Mouse (Mus musculus) cortical plate, adult 2 months (tissue): ENCODE data around the gene Rassf8. TPM values are rescaled to one million over a fixed set of nuclear protein-coding genes. Genes with fewer than 3 reads are reported as not detected.

Source experiments
- H3K27ac ChIP-seq: fragments of 200-500 bp; 2 replicates; pipeline ENCODE4 v1.5.1; 2012; ENCODE audit warnings: low read length, control low read depth, inconsistent platforms; ENCODE audit not compliant: insufficient read depth
- H3K4me1 ChIP-seq: fragments of 200-500 bp; 2 replicates; pipeline ENCODE4 v1.6.1; 2011; ENCODE audit warnings: low read length; ENCODE audit not compliant: control insufficient read depth, insufficient read depth
- H3K4me3 ChIP-seq: fragments of 200-500 bp; 2 replicates; pipeline ENCODE4 v1.5.1; 2011; ENCODE audit warnings: mild to moderate bottlenecking, low read length, control low read depth; ENCODE audit not compliant: insufficient read depth
- CTCF ChIP-seq: fragments of 200-500 bp; IDR thresholded peaks from 2 replicates; pipeline ENCODE4 v1.5.1; 2011; ENCODE audit warnings: mild to moderate bottlenecking, control low read depth, low read length; ENCODE audit not compliant: insufficient read depth; ENCODE audit errors: extremely low read depth
- POLR2A ChIP-seq: fragments of 200-500 bp; IDR thresholded peaks from 2 replicates; pipeline ENCODE4 v1.6.1; 2011; ENCODE audit warnings: mild to moderate bottlenecking, low read length, control low read depth; ENCODE audit not compliant: insufficient read depth; ENCODE audit errors: extremely low read depth
- polyA plus RNA-seq: library from polyadenylated mRNA; depleted of rRNA; stranded (reverse); fragments of >200 nt; gene quantifications from 2 replicates; pipeline ENCODE4 v1.2.3, GENCODE M21; 2012

Gene Rassf8
- polyA plus RNA-seq, 1 experiment: 14.7 TPM

DNA sequence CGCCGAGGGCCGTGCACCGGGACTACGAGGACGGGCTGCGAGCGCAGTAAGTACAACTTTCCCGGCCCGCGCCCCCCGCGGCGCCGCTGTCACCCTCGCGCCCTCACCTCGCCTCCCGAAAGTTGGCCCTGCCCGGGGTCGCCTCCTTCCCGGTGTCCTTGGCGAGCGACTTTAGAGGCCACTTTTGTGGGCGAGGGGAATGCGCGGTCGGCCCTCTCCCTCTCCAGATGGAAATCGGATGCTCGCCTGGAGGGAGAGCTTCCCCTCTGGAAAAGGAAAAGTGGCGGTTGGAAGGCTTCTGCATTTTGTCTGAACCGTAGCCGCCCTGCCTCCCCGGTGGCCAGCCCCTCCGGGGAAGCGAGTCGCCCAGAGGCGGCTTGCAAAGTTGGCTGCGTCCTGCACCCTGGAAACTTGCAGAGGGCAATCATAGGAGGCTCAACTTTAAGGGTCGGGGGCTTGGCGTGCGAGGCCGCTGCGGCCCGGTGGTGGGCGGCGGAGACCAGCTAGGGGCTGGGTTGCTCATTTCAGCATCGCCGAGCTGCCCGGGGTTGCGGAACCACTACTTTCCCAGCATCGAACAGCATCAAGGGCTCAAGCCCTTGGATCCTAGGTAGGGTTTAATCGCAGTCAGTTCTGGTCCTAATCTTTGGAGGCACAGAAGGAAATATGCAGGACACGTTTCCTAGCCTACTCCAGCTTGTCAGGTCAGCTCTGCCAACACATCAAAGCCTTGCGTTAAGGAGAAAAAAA lies 548 bp downstream of the Rassf8 start:
- H3K4me1 ChIP-seq: no peaks in the 10 kb centered on the region
- peak overlapping the region; percentile 81 for H3K4me3 ChIP-seq
- TF ChIP-seq POLR2A: no peak
- no peak for TF ChIP-seq CTCF

GRCm38 (mm10) chr6:145747671-145748640 lies 1.4 kb downstream of the Rassf8 start:
- TF ChIP-seq POLR2A (no peak), CTCF (no peak)
- Histone ChIP-seq H3K4me3 (peak overlapping the region; percentile 81), H3K4me1 (no peaks in the 10 kb centered on the region), H3K27ac (no peak overlapping the region)

More for the DNA sequence above, 548 bp downstream of the Rassf8 start:
- peak overlapping the region; percentile 92 for H3K27ac ChIP-seq

GRCm38 (mm10) chr6:145750394-145750793 lies 3.8 kb downstream of the Rassf8 start:
- no peak overlapping the region for H3K4me3 ChIP-seq
- H3K4me1 ChIP-seq: no peaks in the 10 kb centered on the region
- H3K27ac ChIP-seq: no peak overlapping the region
- TF ChIP-seq POLR2A (no peak), CTCF (no peak)

GRCm38 (mm10) chr6:145753296-145753695 lies 6.7 kb downstream of the Rassf8 start:
- H3K4me1 ChIP-seq: peaks cover 3% of the 10 kb centered on the region; the same call in 1 of the 2 replicates

GRCm38 (mm10) chr6:145754416-145754815 lies 7.9 kb downstream of the Rassf8 start:
- no peak overlapping the region for H3K4me3 ChIP-seq
- TF ChIP-seq POLR2A (no peak), CTCF (no peak)
- peaks cover 3% of the 10 kb centered on the region; the same call in 1 of the 2 replicates for H3K4me1 ChIP-seq
- no peak overlapping the region for H3K27ac ChIP-seq

More at GRCm38 (mm10) chr6:145753296-145753695, 6.7 kb downstream of the Rassf8 start:
- Histone ChIP-seq H3K4me3 (no peak overlapping the region), H3K27ac (no peak overlapping the region)
- TF ChIP-seq POLR2A: no peak
- TF ChIP-seq CTCF: no peak

DNA sequence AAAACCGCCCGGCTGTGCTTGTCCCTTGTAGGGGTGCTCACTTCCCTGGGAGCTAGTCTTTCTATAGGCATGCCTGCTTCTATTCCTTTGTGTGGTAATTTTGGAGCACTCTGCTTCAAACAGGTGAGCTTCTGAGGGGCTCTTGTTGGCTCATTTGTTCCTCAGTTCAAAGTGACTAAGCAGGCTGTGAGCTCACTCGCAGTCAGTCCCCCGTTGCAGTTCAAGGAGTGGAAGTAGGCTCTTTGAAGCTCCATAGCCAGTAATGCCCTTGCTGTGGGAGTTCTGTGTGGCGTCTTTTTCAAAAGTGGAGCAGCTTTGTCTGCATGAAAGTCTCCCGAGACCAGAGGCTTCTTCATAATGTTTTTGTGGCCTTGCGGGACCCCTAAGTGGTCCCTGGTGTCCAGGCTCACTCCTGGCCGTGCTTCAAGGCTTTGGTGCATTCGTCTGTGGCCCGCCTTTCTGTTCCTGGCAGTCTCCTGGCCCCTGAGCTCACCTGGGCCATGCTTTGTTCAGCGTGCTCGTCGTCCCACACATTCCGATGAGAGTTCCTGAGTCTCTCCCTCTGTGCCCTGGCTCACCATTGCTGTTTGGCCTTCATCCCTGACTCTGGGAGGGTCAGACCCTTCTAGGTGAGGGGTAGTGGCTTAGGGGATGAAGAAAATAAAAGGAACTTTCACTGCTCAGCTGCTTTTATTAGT lies 9.5 kb downstream of the Rassf8 start:
- no peak overlapping the region for H3K27ac ChIP-seq
- peaks cover 3% of the 10 kb centered on the region; the same call in 1 of the 2 replicates for H3K4me1 ChIP-seq
- TF ChIP-seq CTCF (no peak), POLR2A (no peak)
- H3K4me3 ChIP-seq: no peak overlapping the region

GRCm38 (mm10) chr6:145756640-145757005 lies 10.1 kb downstream of the Rassf8 start:
- TF ChIP-seq POLR2A (no peak), CTCF (no peak)
- H3K27ac ChIP-seq: no peak overlapping the region
- H3K4me1 ChIP-seq: peaks cover 3% of the 10 kb centered on the region; the same call in 1 of the 2 replicates
- H3K4me3 ChIP-seq: no peak overlapping the region

GRCm38 (mm10) chr6:145757346-145757745 lies 10.8 kb downstream of the Rassf8 start:
- Histone ChIP-seq H3K27ac (no peak overlapping the region), H3K4me1 (peaks cover 3% of the 10 kb centered on the region; the same call in 1 of the 2 replicates), H3K4me3 (no peak overlapping the region)
- TF ChIP-seq CTCF (no peak), POLR2A (no peak)

GRCm38 (mm10) chr6:145758685-145759084 lies 12.1 kb downstream of the Rassf8 start:
- H3K4me3 ChIP-seq: no peak overlapping the region
- peaks cover 3% of the 10 kb centered on the region; the same call in 1 of the 2 replicates for H3K4me1 ChIP-seq
- TF ChIP-seq POLR2A (no peak), CTCF (no peak)
- H3K27ac ChIP-seq: no peak overlapping the region
